ENCODE assay signal across 15 mouse cellular contexts in genomic region chr1:131083122-131083521, GRCm38 (mm10). TPM values are rescaled to one million over a fixed set of nuclear protein-coding genes. Genes with fewer than 3 reads are reported as not detected.
DNase-seq lines count a peak whose midpoint lies in the region; ATAC-seq and TF ChIP-seq lines count a peak whose summit lies in the region.
"Had no signal": no experiment of that assay in that cellular context is flagged by ENCODE, and none has a peak within 500 bp of the region (broad histone marks: within the 10 kb centered on the region; RNA-seq: fewer than 3 reads in every experiment).

No protein-coding gene starts in this region.

- no peak for DNase-seq in heart, postnatal 4 days
- DNase-seq in kidney, adult 8-10 months, result no peak
- DNase-seq in left cerebral cortex, adult 8-10 months (ENCODE audit: low spot score in 2 of 2), result no peak
- DNase-seq: cerebellum, postnatal 10 days; gastrocnemius, postnatal 10 days; right cerebral cortex, postnatal 14 days had no signal

- H3K9me3 ChIP-seq in heart, embryonic 12.5 days (replicated peaks), result no peaks in the 10 kb centered on the region
- no peaks in the 10 kb centered on the region for H3K9me3 ChIP-seq in kidney, embryonic 16.5 days (ENCODE audit: low read length)
- H3K9me3 ChIP-seq in liver, embryonic 15.5 days (replicated peaks), result no peaks in the 10 kb centered on the region
- H3K9me3 ChIP-seq in hindbrain, embryonic 12.5 days (replicated peaks), result no peaks in the 10 kb centered on the region
- H3K9me3 ChIP-seq: embryonic facial prominence, embryonic 13.5 days; forebrain, embryonic 15.5 days had no signal

- no peak for TF ChIP-seq CTCF in bone marrow macrophage, adult 2 months (IDR thresholded peaks at IDR 0.05; ENCODE audit: low read depth, low read length)

- ATAC-seq in heart, embryonic 12.5 days (ENCODE audit: insufficient number of reproducible peaks, low FRiP score), result no peak
- ATAC-seq in kidney, embryonic 16.5 days (ENCODE audit: low FRiP score, low TSS enrichment), result no peak
- ATAC-seq in liver, embryonic 15.5 days (ENCODE audit: insufficient read depth), result no peak
- no peak for ATAC-seq in hindbrain, embryonic 12.5 days (ENCODE audit: low FRiP score)
- ATAC-seq: activated CD4-positive, CD25-positive, alpha-beta regulatory T cell, adult 4 months; forebrain, embryonic 15.5 days; inflammation-experienced regulatory T-cells, adult 6 months had no signal

- TF ChIP-seq POLR2A in bone marrow macrophage, adult 2 months (IDR thresholded peaks at IDR 0.05; ENCODE audit: borderline replicate concordance, low read depth, low read length), result no peak

- WGBS in heart, embryonic 12.5 days, result 42% methylated on average over 5 of the region's 5 CpGs
- WGBS in kidney, embryonic 16.5 days, result 39% methylated on average over 5 of the region's 5 CpGs
- WGBS in liver, embryonic 15.5 days (ENCODE audit: insufficient replicate concordance), result 33% methylated on average over 5 of the region's 5 CpGs
- 85% methylated on average over 5 of the region's 5 CpGs for WGBS in hindbrain, embryonic 12.5 days

- no peak overlapping the region for H3K4me2 ChIP-seq in heart, embryonic 12.5 days
- 0 out of 2 replicates have a peak overlapping the region, but pooled peaks have one; percentile 5 for H3K4me2 ChIP-seq in kidney, embryonic 16.5 days (replicated peaks; ENCODE audit: low read depth, low read length)
- H3K4me2 ChIP-seq in liver, embryonic 15.5 days, result peak overlapping the region; percentile 36; the same call in 1 of the 2 replicates
- H3K4me2 ChIP-seq in hindbrain, embryonic 12.5 days (replicated peaks), result no peak overlapping the region
- H3K4me2 ChIP-seq: embryonic facial prominence, embryonic 13.5 days; forebrain, embryonic 15.5 days had no signal

- no peaks in the 10 kb centered on the region for H3K36me3 ChIP-seq in heart, embryonic 12.5 days
- H3K36me3 ChIP-seq in kidney, embryonic 16.5 days (ENCODE audit: insufficient read depth, low read length), result no peaks in the 10 kb centered on the region
- no peaks in the 10 kb centered on the region for H3K36me3 ChIP-seq in liver, embryonic 15.5 days (replicated peaks)
- no peaks in the 10 kb centered on the region for H3K36me3 ChIP-seq in hindbrain, embryonic 12.5 days
- H3K36me3 ChIP-seq: embryonic facial prominence, embryonic 13.5 days; forebrain, embryonic 15.5 days had no signal

- H3K9ac ChIP-seq in heart, embryonic 12.5 days, result no peak overlapping the region
- no peak overlapping the region for H3K9ac ChIP-seq in kidney, embryonic 16.5 days (replicated peaks; ENCODE audit: low read length)
- no peak overlapping the region for H3K9ac ChIP-seq in liver, embryonic 15.5 days
- H3K9ac ChIP-seq in hindbrain, embryonic 12.5 days, result no peak overlapping the region
- H3K9ac ChIP-seq: embryonic facial prominence, embryonic 13.5 days; forebrain, embryonic 15.5 days had no signal

- peaks cover 93% of the 10 kb centered on the region for H3K4me1 ChIP-seq in heart, embryonic 12.5 days (replicated peaks)
- peaks cover 83% of the 10 kb centered on the region for H3K4me1 ChIP-seq in kidney, embryonic 16.5 days (ENCODE audit: insufficient read depth, low read length)
- peaks cover 83% of the 10 kb centered on the region for H3K4me1 ChIP-seq in bone marrow macrophage, adult 2 months (ENCODE audit: control insufficient read depth, insufficient read depth, low read length)
- H3K4me1 ChIP-seq in liver, embryonic 15.5 days (replicated peaks), result peaks cover 90% of the 10 kb centered on the region
- peaks cover 72% of the 10 kb centered on the region for H3K4me1 ChIP-seq in hindbrain, embryonic 12.5 days

- no peak overlapping the region for H3K4me3 ChIP-seq in heart, embryonic 12.5 days
- no peak overlapping the region for H3K4me3 ChIP-seq in kidney, embryonic 16.5 days (ENCODE audit: low read length)
- peak overlapping the region; percentile 41; the same call in 1 of the 2 replicates for H3K4me3 ChIP-seq in bone marrow macrophage, adult 2 months (ENCODE audit: insufficient read depth, low read length)
- no peak overlapping the region for H3K4me3 ChIP-seq in liver, embryonic 15.5 days (replicated peaks)
- no peak overlapping the region for H3K4me3 ChIP-seq in hindbrain, embryonic 12.5 days
- H3K4me3 ChIP-seq: embryonic facial prominence, embryonic 13.5 days; forebrain, embryonic 15.5 days had no signal

- H3K27me3 ChIP-seq in heart, embryonic 12.5 days (replicated peaks), result no peaks in the 10 kb centered on the region
- no peaks in the 10 kb centered on the region for H3K27me3 ChIP-seq in kidney, embryonic 16.5 days (ENCODE audit: insufficient read depth, low read length)
- H3K27me3 ChIP-seq in liver, embryonic 15.5 days, result no peaks in the 10 kb centered on the region
- no peaks in the 10 kb centered on the region for H3K27me3 ChIP-seq in hindbrain, embryonic 12.5 days
- H3K27me3 ChIP-seq: embryonic facial prominence, embryonic 13.5 days; forebrain, embryonic 15.5 days had no signal

- H3K27ac ChIP-seq in heart, embryonic 12.5 days (ENCODE audit: poor library complexity, severe bottlenecking), result peak overlapping the region; percentile 77
- peak overlapping the region; percentile 94 for H3K27ac ChIP-seq in kidney, embryonic 16.5 days (ENCODE audit: low read length)
- H3K27ac ChIP-seq in bone marrow macrophage, adult 2 months (ENCODE audit: insufficient read depth, low read depth, low read length), result peak overlapping the region; percentile 94
- H3K27ac ChIP-seq in liver, embryonic 15.5 days (replicated peaks), result peak overlapping the region; percentile 80
- no peak overlapping the region for H3K27ac ChIP-seq in hindbrain, embryonic 12.5 days
- H3K27ac ChIP-seq: embryonic facial prominence, embryonic 13.5 days; forebrain, embryonic 15.5 days had no signal

RNA-seq across cellular contexts. Expression of gene Mapkapk2, which starts 14.5 kb away (rescaled TPM):
- polyA plus RNA-seq in heart, embryonic 12.5 days (2016; fragmentation: Nextera tagmentation; extraction: Ambion mirVana), result 89.1 and 93.0 TPM in 2 replicates
- 100 to 1,000 TPM; 206 to 226 TPM for total RNA-seq in heart, postnatal 4 days (2021)
- polyA plus RNA-seq in kidney, embryonic 16.5 days (2015; fragmentation: Nextera tagmentation; extraction: Ambion mirVana), result 26.5 and 43.9 TPM in 2 replicates
- polyA plus RNA-seq in bone marrow macrophage, adult 2 months (2012; ENCODE audit: insufficient read depth, insufficient read length, missing spikeins), result 265 and 283 TPM in 2 replicates
- polyA plus RNA-seq in liver, embryonic 15.5 days (2015; fragmentation: Nextera tagmentation; extraction: Ambion mirVana), result 13.0 and 15.7 TPM in 2 replicates
- total RNA-seq in left cerebral cortex, adult 8-10 months (2022), result 10 to 100 TPM; 28.3 to 33.7 (median 31.7) TPM
- 50.3 and 52.4 TPM in 2 replicates for polyA plus RNA-seq in hindbrain, embryonic 12.5 days (2016; fragmentation: Nextera tagmentation; extraction: Ambion mirVana)

RNA-seq across cellular contexts. Expression of gene Dyrk3, which starts 55.0 kb away (rescaled TPM):
- 6.5 and 8.8 TPM in 2 replicates for polyA plus RNA-seq in heart, embryonic 12.5 days (2016; fragmentation: Nextera tagmentation; extraction: Ambion mirVana)
- 1 to 10 TPM; 1.2 to 1.7 TPM for total RNA-seq in heart, postnatal 4 days (2021)
- polyA plus RNA-seq in kidney, embryonic 16.5 days (2015; fragmentation: Nextera tagmentation; extraction: Ambion mirVana), result 5.9 and 6.1 TPM in 2 replicates
- 0.84 and 1.1 TPM in 2 replicates for polyA plus RNA-seq in bone marrow macrophage, adult 2 months (2012; ENCODE audit: insufficient read depth, insufficient read length, missing spikeins)
- polyA plus RNA-seq in liver, embryonic 15.5 days (2015; fragmentation: Nextera tagmentation; extraction: Ambion mirVana), result 16.6 and 18.3 TPM in 2 replicates
- total RNA-seq in left cerebral cortex, adult 8-10 months (2022), result 10 to 100 TPM in 2 of 4 experiments, 1 to 10 TPM in 2; 7.8 to 11.0 (median 9.7) TPM
- polyA plus RNA-seq in hindbrain, embryonic 12.5 days (2016; fragmentation: Nextera tagmentation; extraction: Ambion mirVana), result 14.1 and 14.3 TPM in 2 replicates

Comparison
In these comparisons a context has a peak if more than half of its experiments do, and no peak if none do; other contexts are left out.
1. H3K4me2 ChIP-seq: peak in kidney, embryonic 16.5 days (single experiment) and liver, embryonic 15.5 days (single experiment); none in heart, embryonic 12.5 days (single experiment) and hindbrain, embryonic 12.5 days (single experiment).